Mouse (Mus musculus) c-Kit-positive CD71-positive TER-119-positive erythroid progenitor cells, embryonic 14.5 days (primary cell): ENCODE results near the gene Zfp788.
A peak's percentile ranks its signal among the peaks of the same experiment; 100 is the strongest.
"Not testable (repeated sequence)": the region's sequence is repeated elsewhere in the genome, so short reads cannot be mapped to it uniquely, and the experiment has no call there.

Experiments used
- DNase-seq: peaks from one replicate; pipeline ENCODE4 v3.0.0-alpha.2; 2013; ENCODE audit warnings: low spot score

Gene Zfp788

DNA sequence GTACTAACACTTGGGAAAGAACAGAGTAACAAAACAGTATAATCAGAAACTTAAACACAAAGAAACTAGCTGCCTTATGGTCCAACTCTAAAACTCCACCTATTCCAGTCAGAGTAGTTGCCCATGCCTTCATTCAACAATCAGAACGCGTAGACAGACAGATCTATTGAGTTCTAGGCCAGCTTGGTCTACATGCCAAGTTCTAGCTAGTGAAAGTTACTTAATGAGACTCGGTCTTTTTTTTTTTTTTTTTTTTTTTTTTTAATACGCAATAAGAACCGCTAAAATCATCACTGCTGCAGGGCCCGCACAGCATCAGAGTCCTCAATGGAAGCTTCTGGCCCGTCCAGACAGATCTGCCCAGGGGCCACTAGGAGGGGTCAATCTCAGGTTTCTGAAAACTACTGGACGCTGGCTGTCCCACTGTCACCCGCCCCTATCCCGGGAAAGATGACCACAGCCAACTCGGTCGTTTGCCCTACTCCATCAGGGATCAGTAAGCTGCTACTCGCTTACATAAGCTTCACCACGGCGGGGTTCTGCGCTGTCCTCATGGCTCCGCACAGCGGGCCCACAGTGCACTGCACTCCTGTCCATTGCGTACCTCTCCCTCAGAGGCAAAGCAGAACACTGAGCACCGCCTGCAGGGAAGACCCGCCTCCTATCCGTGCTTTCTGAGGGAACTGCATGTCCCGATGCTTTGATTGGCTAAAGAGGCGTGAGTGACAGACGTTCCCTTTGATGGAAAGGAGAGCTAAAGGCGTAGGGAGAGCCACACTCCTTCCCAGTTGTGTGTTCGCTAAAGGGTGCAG is at the start of gene Zfp788:
Gene Zfp788 (plus strand): TSS at position 795 of the 812 bp plus-strand sequence.
- peak; percentile 81 for DNase-seq

- DNase-seq: not testable (repeated sequence)
These were observed 45.2 kb upstream of the Zfp788 start for GRCm38 (mm10) chr7:41587831-41588230.

DNA sequence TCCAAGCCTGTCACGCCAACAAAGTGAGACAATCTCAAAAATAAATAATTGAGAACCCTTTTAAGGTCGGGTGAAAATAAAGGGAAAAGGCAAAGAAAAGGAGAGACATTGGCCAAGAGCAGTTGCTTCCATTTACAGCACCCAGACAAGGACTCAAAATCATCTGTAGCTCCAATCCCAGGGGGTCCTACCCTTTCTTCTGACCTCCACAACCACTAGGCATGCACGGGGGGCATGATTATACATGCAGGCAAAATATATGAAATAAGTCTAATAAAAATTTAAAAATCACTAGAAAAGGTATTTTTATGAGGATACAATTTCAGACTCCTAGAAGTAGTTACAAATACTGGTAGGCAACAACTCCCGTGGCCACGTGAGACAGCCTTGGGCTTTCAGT is 34.4 kb upstream of the Zfp788 start:
- no peak for DNase-seq

DNA sequence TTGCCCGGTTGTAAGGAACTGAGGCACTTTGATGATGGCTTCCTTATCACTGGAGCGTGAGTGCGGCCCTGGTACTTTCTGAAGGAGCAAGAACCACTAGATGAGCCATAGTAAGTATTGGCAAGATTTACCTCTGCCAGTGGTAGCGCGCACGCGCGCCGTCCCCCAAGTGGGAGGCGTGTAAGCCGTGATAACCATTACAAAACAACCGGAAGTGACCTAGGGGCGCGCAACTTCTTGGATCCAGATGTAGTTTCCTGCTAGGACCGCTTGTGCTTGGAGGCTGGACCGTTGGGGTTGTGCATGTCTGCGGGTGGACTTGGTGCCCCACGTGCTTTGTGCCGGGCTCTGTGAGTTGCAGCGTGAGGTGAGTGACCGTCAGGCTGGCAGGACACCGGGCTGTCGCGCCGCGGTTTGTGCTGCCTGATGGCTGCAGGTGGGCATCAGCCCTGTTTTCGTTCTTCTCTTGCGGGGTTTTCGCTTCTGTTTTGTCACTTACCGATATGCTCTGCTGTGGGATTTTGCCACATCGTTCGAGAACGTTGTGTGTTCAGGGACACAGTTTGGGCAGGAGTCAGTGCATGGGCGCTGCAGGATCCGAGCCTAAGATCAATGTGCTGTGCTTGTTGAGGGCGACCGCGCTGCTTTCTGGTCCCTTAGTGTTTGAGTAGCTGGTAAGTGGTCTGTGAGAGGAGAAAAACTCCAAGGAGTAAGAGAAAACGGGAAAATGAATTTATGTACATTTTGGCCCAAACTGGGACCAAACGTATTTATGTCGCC is 33.8 kb upstream of the Zfp788 start, which contains the start of gene 2610021A01Rik:
Gene 2610021A01Rik (plus strand): TSS at position 197 of the 780 bp plus-strand sequence.
- peak; percentile 82 for DNase-seq

DNA sequence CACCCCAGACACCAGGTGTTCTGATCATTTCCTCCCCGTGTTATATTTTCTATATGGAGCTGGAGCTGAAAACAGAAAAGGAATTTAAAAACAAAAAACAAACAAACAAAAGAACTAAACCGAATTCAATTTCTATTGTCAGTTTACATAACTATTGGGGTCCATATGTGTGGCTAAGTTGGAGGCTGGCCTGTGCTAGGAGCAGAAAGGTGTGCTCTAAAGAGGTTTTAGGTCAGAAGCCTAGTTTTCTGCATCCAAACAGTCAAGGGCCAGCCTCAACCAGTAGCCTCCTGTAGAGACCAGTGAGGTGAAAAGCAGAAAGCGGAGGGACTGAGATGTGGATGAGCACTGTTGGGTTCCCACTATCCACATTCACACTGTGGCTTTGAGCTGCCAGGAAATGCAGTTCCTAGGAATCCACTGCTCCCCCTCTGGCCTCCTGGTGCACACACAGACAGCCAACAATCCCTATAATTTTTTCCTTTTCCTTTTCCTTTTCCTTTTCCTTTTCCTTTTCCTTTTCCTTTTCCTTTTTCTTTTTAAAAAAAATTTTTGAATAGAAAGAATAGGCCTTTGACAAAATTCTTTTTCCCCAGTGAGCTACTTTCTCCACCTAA is 33.0 kb upstream of the Zfp788 start:
- peak; percentile 0 for DNase-seq

DNA sequence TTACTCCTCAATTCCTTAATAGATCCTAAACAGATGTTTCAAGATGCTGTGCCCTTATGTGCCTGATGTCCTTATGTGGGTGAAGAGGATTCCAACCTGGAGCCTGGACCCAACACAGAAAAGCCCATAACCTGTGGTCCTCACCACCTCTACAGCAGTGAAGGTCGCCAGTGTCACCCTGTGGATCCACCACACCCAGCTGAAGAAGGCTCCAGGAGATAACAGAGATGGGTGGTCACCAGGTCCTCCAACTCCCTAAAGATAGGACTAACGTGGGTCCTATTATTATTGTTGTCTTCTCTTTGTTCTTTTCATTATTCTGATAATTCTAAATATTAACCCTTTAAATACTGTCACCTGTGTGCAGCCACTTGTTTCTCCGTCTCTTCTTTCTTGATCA is 21.3 kb upstream of the Zfp788 start:
- no peak for DNase-seq

DNA sequence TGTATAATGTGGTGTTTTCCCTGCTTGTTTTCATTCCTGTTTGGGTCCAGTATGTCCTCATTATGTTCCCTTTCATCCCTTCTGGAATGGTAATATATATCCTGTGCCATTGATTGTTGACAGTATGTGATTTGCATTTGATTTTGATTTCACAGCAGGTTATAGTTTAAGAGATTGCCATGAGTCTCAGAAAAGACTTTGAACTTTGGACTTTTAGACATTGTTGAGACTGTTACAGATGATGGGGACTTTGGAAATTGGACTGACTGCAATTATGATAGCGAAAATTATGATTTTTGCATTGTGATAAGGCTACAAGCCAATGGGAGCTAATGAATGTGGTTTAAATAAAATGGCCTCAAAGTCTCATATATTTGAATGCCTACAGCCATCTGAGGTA is 16.8 kb upstream of the Zfp788 start:
- DNase-seq: not testable (repeated sequence)

GRCm38 (mm10) chr7:41633221-41633984 is 400 bp downstream of the Zfp788 start:
- DNase-seq: peak; percentile 89

DNA sequence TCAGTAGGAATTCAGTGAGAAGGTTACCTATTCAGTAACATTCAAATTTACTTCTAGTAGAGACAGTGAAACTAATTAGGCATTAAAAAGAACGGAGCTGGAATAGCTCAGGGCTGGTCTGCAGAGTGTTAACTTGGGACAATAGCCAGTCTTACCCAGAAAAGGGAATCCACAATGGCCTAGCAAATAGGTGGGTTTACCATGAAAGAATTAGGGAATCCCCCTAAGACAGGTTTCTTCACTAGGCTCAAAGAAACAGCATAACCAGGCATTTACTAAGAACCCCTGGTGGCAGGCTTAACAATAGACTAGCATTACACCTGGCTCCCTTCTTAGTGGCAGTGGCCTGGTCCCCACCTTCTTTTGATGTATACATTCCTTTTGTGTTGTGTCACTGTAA is 41.3 kb downstream of the Zfp788 start:
- not testable (repeated sequence) for DNase-seq
